Mouse (Mus musculus) MEL (cell line): Measurements from ENCODE around the gene Olfr56. TPM values are rescaled to one million over a fixed set of nuclear protein-coding genes. Genes with fewer than 3 reads are reported as not detected.

Source experiments
- DNase-seq: peaks from one replicate; pipeline ENCODE4 v3.0.0; 2011; ENCODE audit warnings: low read depth, low spot score
- H3K27ac ChIP-seq: 2 replicates; pipeline ENCODE4 v1.5.1; 2012; ENCODE audit warnings: low read depth, mild to moderate bottlenecking, control low read depth, low read length, moderate library complexity; ENCODE audit not compliant: control insufficient read depth
- H3K27me3 ChIP-seq, 2 experiments: fragments of 150-350 bp in 1 of 2; sonication (generic) in 1 of 2; 2 replicates each; pipeline ENCODE4 v1.6.1; 2012; ENCODE audit warnings: low read length in 2 of 2, mild to moderate bottlenecking in 2 of 2, improper control_type of control experiment in 1 of 2, moderate library complexity in 1 of 2; ENCODE audit not compliant: insufficient read depth in 2 of 2, control insufficient read depth in 1 of 2
- H3K36me3 ChIP-seq, 2 experiments: 2 replicates each; pipeline ENCODE4 v1.6.1; 2012 to 2014; ENCODE audit warnings: low read length in 2 of 2, improper control_type of control experiment in 1 of 2, inconsistent platforms in 1 of 2, mild to moderate bottlenecking in 1 of 2; ENCODE audit not compliant: insufficient read depth in 2 of 2, control insufficient read depth in 1 of 2
- H3K4me1 ChIP-seq, 2 experiments: fragments of 150-350 bp in 1 of 2; sonication (generic) in 1 of 2; 2 replicates each; pipeline ENCODE4 v1.6.1; 2012; ENCODE audit warnings: low read length in 2 of 2, improper control_type of control experiment in 1 of 2, mild to moderate bottlenecking in 1 of 2; ENCODE audit not compliant: insufficient read depth in 2 of 2, control insufficient read depth in 1 of 2
- H3K4me3 ChIP-seq, 2 experiments: fragments of 150-350 bp in 1 of 2; sonication (generic) in 1 of 2; 2 replicates each; pipeline ENCODE4 v1.5.1; 2012; ENCODE audit warnings: low read depth in 2 of 2, low read length in 2 of 2, mild to moderate bottlenecking in 2 of 2, moderate library complexity in 2 of 2, control low read depth in 1 of 2, improper control_type of control experiment in 1 of 2; ENCODE audit not compliant: control insufficient read depth in 1 of 2, insufficient read depth in 1 of 2
- H3K79me2 ChIP-seq: 2 replicates; pipeline ENCODE4 v1.6.1; 2012; ENCODE audit warnings: mild to moderate bottlenecking, low read length, moderate library complexity; ENCODE audit not compliant: control insufficient read depth, poor library complexity, insufficient read depth
- H3K9ac ChIP-seq: 2 replicates; pipeline ENCODE4 v1.6.1; 2012; ENCODE audit warnings: low read depth, mild to moderate bottlenecking, control low read depth, low read length, moderate library complexity; ENCODE audit not compliant: control insufficient read depth, poor library complexity, severe bottlenecking
- H3K9me3 ChIP-seq: fragments of 150-350 bp; sonication (generic); replicated peaks from 2 replicates; pipeline ENCODE4 v1.6.1; 2012; ENCODE audit warnings: mild to moderate bottlenecking, low read length, improper control_type of control experiment, moderate library complexity; ENCODE audit not compliant: insufficient read depth
- BHLHE40 ChIP-seq: IDR thresholded peaks from 2 replicates; pipeline ENCODE4 v1.6.1; 2012; ENCODE audit warnings: low read depth, mild to moderate bottlenecking, inconsistent platforms, low read length, improper control_type of control experiment, borderline replicate concordance
- CHD1 ChIP-seq: IDR thresholded peaks from 2 replicates; pipeline ENCODE4 v1.6.1; 2012; ENCODE audit warnings: low read depth, mild to moderate bottlenecking, inconsistent platforms, low read length, improper control_type of control experiment
- CHD2 ChIP-seq: IDR thresholded peaks from 2 replicates; pipeline ENCODE4 v1.6.1; 2011; ENCODE audit warnings: low read length, improper control_type of control experiment
- E2F4 ChIP-seq: IDR thresholded peaks from 2 replicates; pipeline ENCODE4 v1.6.1; 2011; ENCODE audit warnings: low read depth, low read length, improper control_type of control experiment, borderline replicate concordance
- ELF1 ChIP-seq: IDR thresholded peaks from 2 replicates; pipeline ENCODE4 v1.6.1; 2014; ENCODE audit warnings: low read depth, mild to moderate bottlenecking, inconsistent platforms, low read length, improper control_type of control experiment, moderate library complexity
- EP300 ChIP-seq, 2 experiments: IDR thresholded peaks; 2 replicates each; pipeline ENCODE4 v1.6.1; 2011; ENCODE audit warnings: improper control_type of control experiment in 2 of 2, low read length in 2 of 2, low read depth in 1 of 2, mild to moderate bottlenecking in 1 of 2
- ETS1 ChIP-seq: IDR thresholded peaks from 2 replicates; pipeline ENCODE4 v1.6.1; 2012; ENCODE audit warnings: low read depth, mild to moderate bottlenecking, inconsistent platforms, low read length, improper control_type of control experiment, moderate library complexity
- GABPA ChIP-seq: IDR thresholded peaks from 2 replicates; pipeline ENCODE4 v1.6.1; 2012; ENCODE audit warnings: low read depth, mild to moderate bottlenecking, inconsistent platforms, low read length, improper control_type of control experiment, moderate library complexity
- GATA1 ChIP-seq: IDR thresholded peaks from 2 replicates; pipeline ENCODE4 v1.6.1; 2011; ENCODE audit warnings: low read depth, low read length, improper control_type of control experiment
- HCFC1 ChIP-seq: IDR thresholded peaks from 2 replicates; pipeline ENCODE4 v1.6.1; 2012; ENCODE audit warnings: low read depth, mild to moderate bottlenecking, inconsistent platforms, low read length, improper control_type of control experiment, moderate library complexity
- KAT2A ChIP-seq: conservative IDR thresholded peaks from 2 replicates; pipeline ENCODE4 v1.6.1; 2012; ENCODE audit warnings: low read depth, low read length, improper control_type of control experiment, inconsistent platforms
- MAX ChIP-seq: IDR thresholded peaks from 2 replicates; pipeline ENCODE4 v1.6.1; 2011; ENCODE audit warnings: low read length, improper control_type of control experiment
- MXI1 ChIP-seq: IDR thresholded peaks from 2 replicates; pipeline ENCODE4 v1.6.1; 2011; ENCODE audit warnings: mild to moderate bottlenecking, low read depth, low read length, improper control_type of control experiment
- MYC ChIP-seq: IDR thresholded peaks from 2 replicates; pipeline ENCODE4 v1.6.1; 2011; ENCODE audit warnings: low read depth, mild to moderate bottlenecking, low read length, improper control_type of control experiment, moderate library complexity
- NELFE ChIP-seq: IDR thresholded peaks from 2 replicates; pipeline ENCODE4 v1.6.1; 2011; ENCODE audit warnings: low read depth, low read length, improper control_type of control experiment
- POLR2A ChIP-seq, 2 experiments: IDR thresholded peaks; 2 replicates each; pipeline ENCODE4 v1.6.1; 2011 to 2012; ENCODE audit warnings: low read length in 2 of 2, mild to moderate bottlenecking in 2 of 2, control low read depth in 1 of 2, improper control_type of control experiment in 1 of 2, low read depth in 1 of 2, moderate library complexity in 1 of 2; ENCODE audit not compliant: control insufficient read depth in 1 of 2, insufficient read depth in 1 of 2, poor library complexity in 1 of 2
- POLR2AphosphoS2 ChIP-seq: IDR thresholded peaks from 2 replicates; pipeline ENCODE4 v1.6.1; 2011; ENCODE audit warnings: low read length, improper control_type of control experiment
- POLR2AphosphoS5 ChIP-seq: IDR thresholded peaks from 2 replicates; pipeline ENCODE4 v1.6.1; 2012; ENCODE audit warnings: low read depth, borderline replicate concordance, mild to moderate bottlenecking, inconsistent platforms, low read length, moderate library complexity, mixed read lengths
- SIN3A ChIP-seq: IDR thresholded peaks from 2 replicates; pipeline ENCODE4 v1.6.1; 2012; ENCODE audit warnings: low read length, improper control_type of control experiment, inconsistent platforms
- TAL1 ChIP-seq: IDR thresholded peaks from 2 replicates; pipeline ENCODE4 v1.6.1; 2012; ENCODE audit warnings: mild to moderate bottlenecking, inconsistent platforms, low read length, moderate library complexity, mixed read lengths
- TBP ChIP-seq: IDR thresholded peaks from 2 replicates; pipeline ENCODE4 v1.8.0; 2011; ENCODE audit warnings: low read depth, low read length, improper control_type of control experiment
- TCF12 ChIP-seq: IDR thresholded peaks from 2 replicates; pipeline ENCODE4 v1.6.1; 2014; ENCODE audit warnings: low read depth, mild to moderate bottlenecking, inconsistent platforms, low read length, improper control_type of control experiment, moderate library complexity
- USF1 ChIP-seq: IDR thresholded peaks from 2 replicates; pipeline ENCODE4 v1.6.1; 2014; ENCODE audit warnings: low read depth, mild to moderate bottlenecking, inconsistent platforms, low read length, improper control_type of control experiment, moderate library complexity
- USF2 ChIP-seq, 2 experiments: IDR thresholded peaks; 2 replicates each; pipeline ENCODE4 v1.6.1; 2011 to 2012; ENCODE audit warnings: improper control_type of control experiment in 2 of 2, low read length in 2 of 2, borderline replicate concordance in 1 of 2, inconsistent platforms in 1 of 2, low read depth in 1 of 2, mild to moderate bottlenecking in 1 of 2; ENCODE audit not compliant: insufficient read depth in 1 of 2
- ZC3H11A ChIP-seq: IDR thresholded peaks from 2 replicates; pipeline ENCODE4 v1.6.1; 2012; ENCODE audit warnings: low read depth, mild to moderate bottlenecking, inconsistent platforms, low read length, improper control_type of control experiment
- ZKSCAN1 ChIP-seq: IDR thresholded peaks from 2 replicates; pipeline ENCODE4 v1.6.1; 2012; ENCODE audit warnings: low read depth, mild to moderate bottlenecking, inconsistent platforms, low read length, improper control_type of control experiment, moderate library complexity
- ZMIZ1 ChIP-seq: IDR thresholded peaks from 2 replicates; pipeline ENCODE4 v1.6.1; 2012; ENCODE audit warnings: low read depth, mild to moderate bottlenecking, inconsistent platforms, low read length, improper control_type of control experiment, moderate library complexity
- ZNF384 ChIP-seq: IDR thresholded peaks from 2 replicates; pipeline ENCODE4 v1.6.1; 2012; ENCODE audit warnings: low read depth, mild to moderate bottlenecking, inconsistent platforms, low read length, improper control_type of control experiment
- polyA plus RNA-seq, 2 experiments: library from polyadenylated mRNA; stranded (reverse) in 1 of 2; unstranded in 1 of 2; fragments of >175 nt in 1 of 2; fragments of >200 nt in 1 of 2; gene quantifications; 2 replicates each; pipeline versions ENCODE4 v1.2.1 to v1.2.4; 2012; ENCODE audit warnings: low replicate concordance in 2 of 2, low read depth in 1 of 2; ENCODE audit not compliant: insufficient read length in 2 of 2, insufficient read depth in 1 of 2, missing spikeins in 1 of 2
- total RNA-seq: library from RNA; depleted of rRNA; stranded (reverse); fragments of 300-350 nt; gene quantifications from 2 replicates; pipeline ENCODE4 v1.2.3, GENCODE M21; 2012

Olfr56 gene
- total and polyA plus RNA-seq, 3 experiments, result 0.58 to 0.92 TPM; not detected in 1

DNA sequence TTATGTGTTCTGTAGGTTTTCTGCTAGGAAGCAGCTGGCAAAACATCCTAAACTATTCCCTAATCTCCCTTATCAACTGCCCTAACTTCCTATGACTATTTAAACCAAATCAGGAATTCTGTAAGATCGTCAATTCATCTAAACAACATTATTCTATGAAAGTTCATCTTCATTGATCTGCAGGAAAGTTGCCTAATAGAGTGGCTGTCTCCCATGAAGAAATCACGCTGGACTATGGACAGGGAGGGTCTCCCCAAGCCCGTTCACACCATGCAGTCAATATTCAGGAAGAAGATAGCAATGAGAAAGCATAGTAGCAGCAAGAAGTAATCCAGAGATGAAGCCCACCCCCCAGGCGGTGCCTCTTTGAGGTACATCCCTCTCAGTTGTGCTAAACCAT is 112.5 kb downstream of the Olfr56 start:
- peaks cover 6 to 60% of the 10 kb centered on the region in 2 experiments; a peak in 3 of 4 replicates for H3K36me3 ChIP-seq
- no peak overlapping the region for H3K4me3 ChIP-seq
- no peaks in the 10 kb centered on the region for H3K79me2 ChIP-seq
- no peaks in the 10 kb centered on the region for H3K9me3 ChIP-seq
- H3K27me3 ChIP-seq, result no peaks in the 10 kb centered on the region
- H3K4me1 ChIP-seq, result peaks cover 51% of the 10 kb centered on the region in 2 experiments
- TF ChIP-seq POLR2AphosphoS5 (no peak), TCF12 (no peak), ZNF384 (no peak), NELFE (no peak), POLR2AphosphoS2 (no peak), TAL1 (no peak), CHD2 (no peak), GABPA (no peak), MAX (no peak), USF2 (IDR thresholded peaks at IDR 0.05; ENCODE audit: borderline replicate concordance in 1 of 2, insufficient read depth in 1 of 2, low read depth in 1 of 2, low read length in 2 of 2) (no peak), ZC3H11A (no peak), ELF1 (no peak), ZMIZ1 (no peak), GATA1 (no peak), HCFC1 (no peak)
- DNase-seq, result no peak
- no peak overlapping the region for H3K27ac ChIP-seq
- H3K9ac ChIP-seq, result no peak overlapping the region

DNA sequence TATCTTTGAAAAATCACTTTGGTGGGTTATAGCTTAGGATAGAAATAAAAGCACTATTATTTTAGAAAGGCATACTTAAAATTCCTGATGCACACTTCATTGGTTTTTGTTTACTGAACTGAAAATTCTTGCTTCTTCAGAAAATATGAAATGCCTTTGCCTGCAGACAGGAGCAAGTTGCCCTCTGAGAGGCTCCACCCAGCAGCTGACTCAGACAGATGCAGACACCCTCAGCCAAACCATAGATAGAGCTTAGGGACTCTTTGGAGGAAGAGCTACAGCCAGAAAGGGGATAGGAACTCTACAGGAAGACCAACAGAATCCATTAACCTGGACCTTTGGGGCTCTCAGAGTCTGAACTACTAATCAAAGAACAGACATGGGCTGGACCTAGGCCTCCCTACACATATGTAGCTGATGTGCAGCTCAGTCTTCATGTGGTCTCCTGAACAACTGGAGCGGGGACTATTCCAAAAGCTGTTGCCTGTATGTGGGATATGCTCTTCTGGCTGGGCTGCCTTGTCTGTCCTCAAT is 113.4 kb downstream of the Olfr56 start:
- Histone ChIP-seq H3K27me3 (no peaks in the 10 kb centered on the region), H3K27ac (peak overlapping the region; percentile 66), H3K9ac (peak overlapping the region; percentile 1), H3K4me3 (no peak overlapping the region), H3K79me2 (no peaks in the 10 kb centered on the region), H3K9me3 (no peaks in the 10 kb centered on the region), H3K4me1 (peaks cover 42 to 47% of the 10 kb centered on the region in 2 experiments), H3K36me3 (peaks cover 6 to 50% of the 10 kb centered on the region in 2 experiments; a peak in 3 of 4 replicates)
- DNase-seq, result peak; percentile 63
- TF ChIP-seq ETS1, result peak; percentile 54; the same call in 1 of the 2 replicates
- no peak for TF ChIP-seq CHD1
- TF ChIP-seq GATA1, result 0 out of 2 replicates have a peak, but pooled peaks have one; percentile 5
- no peak for TF ChIP-seq CHD2
- TF ChIP-seq TCF12, result 0 out of 2 replicates have a peak, but pooled peaks have one; percentile 6
- TF ChIP-seq BHLHE40, result no peak
- no peak for TF ChIP-seq SIN3A
- no peak for TF ChIP-seq POLR2AphosphoS5
- TF ChIP-seq ZKSCAN1, result no peak
- 0 out of 4 replicates have a peak, but pooled peaks of 1 of the 2 experiments have one; percentile 12 for TF ChIP-seq EP300 (IDR thresholded peaks at IDR 0.05; ENCODE audit: low read depth in 1 of 2, low read length in 2 of 2)
- no peak for TF ChIP-seq KAT2A
- TF ChIP-seq MXI1, result no peak
- 0 out of 2 replicates have a peak, but pooled peaks have one; percentile 12 for TF ChIP-seq MAX
- TF ChIP-seq MYC, result no peak
- no peak for TF ChIP-seq ZC3H11A
- no peak for TF ChIP-seq USF1
- TF ChIP-seq POLR2A (IDR thresholded peaks at IDR 0.05; ENCODE audit: control insufficient read depth in 1 of 2, insufficient read depth in 1 of 2, low read depth in 1 of 2, low read length in 2 of 2, poor library complexity in 1 of 2), result no peak
- no peak for TF ChIP-seq TBP
- TF ChIP-seq NELFE, result no peak
- TF ChIP-seq E2F4, result no peak
